Mouse (Mus musculus) embryonic facial prominence, embryonic 11.5 days (tissue): Measurements from ENCODE around the gene Unc5c. TPM values are rescaled to one million over a fixed set of nuclear protein-coding genes. Genes with fewer than 3 reads are reported as not detected.

Experiments used
- ATAC-seq: fragments of 200-750 bp; cut with Nextera tagmentation; replicated peaks from 2 replicates; pipeline ENCODE4 v1.8.0; 2017; ENCODE audit warnings: low read depth; ENCODE audit not compliant: insufficient number of reproducible peaks, low FRiP score, low TSS enrichment
- DNase-seq: peaks from one replicate; pipeline ENCODE4 v3.0.0-alpha.2; 2015; ENCODE audit warnings: low spot score
- H3K27ac ChIP-seq: fragments of 300-500 bp; sonication (generic); replicated peaks from 2 replicates; pipeline ENCODE4 v1.5.1; 2014; ENCODE audit warnings: mild to moderate bottlenecking, low read depth, low read length, control low read depth
- H3K27me3 ChIP-seq: fragments of 300-500 bp; sonication (generic); 2 replicates; pipeline ENCODE4 v1.6.1; 2014; ENCODE audit warnings: mild to moderate bottlenecking, low read length, moderate library complexity, mixed read lengths; ENCODE audit not compliant: control insufficient read depth, insufficient read depth
- H3K36me3 ChIP-seq: fragments of 300-500 bp; sonication (generic); replicated peaks from 2 replicates; pipeline ENCODE4 v1.6.1; 2014; ENCODE audit warnings: low read depth, mild to moderate bottlenecking, low read length, moderate library complexity, mixed read lengths; ENCODE audit not compliant: control insufficient read depth, insufficient read depth
- H3K4me1 ChIP-seq: fragments of 300-500 bp; sonication (generic); 2 replicates; pipeline ENCODE4 v1.6.1; 2014; ENCODE audit warnings: low read length, mixed read lengths; ENCODE audit not compliant: control insufficient read depth, insufficient read depth
- H3K4me2 ChIP-seq: fragments of 300-500 bp; sonication (generic); 2 replicates; pipeline ENCODE4 v1.6.1; 2014; ENCODE audit warnings: low read depth, mild to moderate bottlenecking, control low read depth, low read length, moderate library complexity
- H3K4me3 ChIP-seq: fragments of 300-500 bp; sonication (generic); 2 replicates; pipeline ENCODE4 v1.5.1; 2014; ENCODE audit warnings: low read depth, low read length, control low read depth
- H3K9ac ChIP-seq: fragments of 300-500 bp; sonication (generic); replicated peaks from 2 replicates; pipeline ENCODE4 v1.6.1; 2014; ENCODE audit warnings: mild to moderate bottlenecking, control low read depth, low read length
- H3K9me3 ChIP-seq: fragments of 300-500 bp; sonication (generic); replicated peaks from 2 replicates; pipeline ENCODE4 v1.6.1; 2016; ENCODE audit warnings: mild to moderate bottlenecking, low read length, inconsistent platforms, mixed read lengths; ENCODE audit not compliant: control insufficient read depth
- WGBS: fragments of 180-500 bp; shearing (Covaris S2); extraction: QIAGEN DNeasy Blood & Tissue Kit; methylation state at CpG from one replicate; pipeline ENCODE4 v1.1.7; 2014; 5-methylcytosine and 5-hydroxymethylcytosine counted together
- polyA plus RNA-seq: library from polyadenylated mRNA; unstranded; fragments of >200 nt; fragmentation: Nextera tagmentation; extraction: Ambion mirVana; gene quantifications from 2 replicates; pipeline ENCODE4 v1.2.1, GENCODE M21; 2014

The Unc5c gene
- polyA plus RNA-seq, 1 experiment from 2014 or later: 10.0 TPM

GRCm38 (mm10) chr3:141529599-141529998, 64.6 kb downstream of the Unc5c start:
- DNase-seq: no peak

GRCm38 (mm10) chr3:141533861-141534260, 68.8 kb downstream of the Unc5c start:
- Histone ChIP-seq H3K27ac (no peak overlapping the region), H3K4me1 (no peaks in the 10 kb centered on the region), H3K36me3 (no peaks in the 10 kb centered on the region), H3K9me3 (no peaks in the 10 kb centered on the region), H3K27me3 (no peaks in the 10 kb centered on the region), H3K9ac (no peak overlapping the region), H3K4me3 (no peak overlapping the region), H3K4me2 (no peak overlapping the region)
- no peak for ATAC-seq
- DNase-seq: no peak
- WGBS: 90% methylated on average over 5 of the region's 5 CpGs

More at GRCm38 (mm10) chr3:141529599-141529998, 64.6 kb downstream of the Unc5c start:
- no peaks in the 10 kb centered on the region for H3K27me3 ChIP-seq
- no peaks in the 10 kb centered on the region for H3K4me1 ChIP-seq
- no peak overlapping the region for H3K4me2 ChIP-seq
- ATAC-seq: no peak
- no peak overlapping the region for H3K9ac ChIP-seq
- H3K36me3 ChIP-seq: no peaks in the 10 kb centered on the region
- H3K4me3 ChIP-seq: no peak overlapping the region
- H3K27ac ChIP-seq: no peak overlapping the region
- H3K9me3 ChIP-seq: no peaks in the 10 kb centered on the region

GRCm38 (mm10) chr3:141536857-141537256, 71.8 kb downstream of the Unc5c start:
- H3K27me3 ChIP-seq: no peaks in the 10 kb centered on the region
- no peak overlapping the region for H3K27ac ChIP-seq
- no peaks in the 10 kb centered on the region for H3K4me1 ChIP-seq
- no peak overlapping the region for H3K4me2 ChIP-seq
- ATAC-seq: no peak
- no peaks in the 10 kb centered on the region for H3K36me3 ChIP-seq
- H3K9me3 ChIP-seq: no peaks in the 10 kb centered on the region
- no peak for DNase-seq
- WGBS: 65% methylated on average over 5 of the region's 5 CpGs
- no peak overlapping the region for H3K9ac ChIP-seq
- H3K4me3 ChIP-seq: no peak overlapping the region

GRCm38 (mm10) chr3:141538120-141538519, 73.1 kb downstream of the Unc5c start:
- no peak for DNase-seq
- H3K9me3 ChIP-seq: no peaks in the 10 kb centered on the region
- WGBS: 83% methylated on average over 1 of the region's 1 CpGs
- no peak overlapping the region for H3K27ac ChIP-seq
- H3K27me3 ChIP-seq: no peaks in the 10 kb centered on the region
- no peak overlapping the region for H3K9ac ChIP-seq
- H3K4me3 ChIP-seq: no peak overlapping the region
- no peaks in the 10 kb centered on the region for H3K36me3 ChIP-seq
- H3K4me1 ChIP-seq: no peaks in the 10 kb centered on the region
- no peak for ATAC-seq
- H3K4me2 ChIP-seq: no peak overlapping the region

- Histone ChIP-seq H3K4me3 (no peak overlapping the region), H3K9ac (no peak overlapping the region), H3K4me2 (no peak overlapping the region), H3K4me1 (no peaks in the 10 kb centered on the region), H3K27ac (no peak overlapping the region), H3K9me3 (no peaks in the 10 kb centered on the region), H3K27me3 (no peaks in the 10 kb centered on the region), H3K36me3 (no peaks in the 10 kb centered on the region)
- ATAC-seq: no peak
- DNase-seq: no peak
- 65% methylated on average over 7 of the region's 7 CpGs for WGBS
Observed at GRCm38 (mm10) chr3:141540749-141541148, 75.7 kb downstream of the Unc5c start.

- H3K27me3 ChIP-seq: no peaks in the 10 kb centered on the region
- H3K9me3 ChIP-seq: no peaks in the 10 kb centered on the region
- H3K4me1 ChIP-seq: no peaks in the 10 kb centered on the region
- no peak overlapping the region for H3K4me2 ChIP-seq
- H3K4me3 ChIP-seq: no peak overlapping the region
- no peaks in the 10 kb centered on the region for H3K36me3 ChIP-seq
- no peak overlapping the region for H3K27ac ChIP-seq
- H3K9ac ChIP-seq: no peak overlapping the region
- DNase-seq: peak; percentile 52
- ATAC-seq: 0 out of 2 replicates have a peak, but pooled peaks have one; percentile 23
- WGBS: 33% methylated on average over 5 of the region's 5 CpGs
Observed at GRCm38 (mm10) chr3:141547341-141547814, 82.4 kb downstream of the Unc5c start.

GRCm38 (mm10) chr3:141549661-141550060, 84.6 kb downstream of the Unc5c start:
- Histone ChIP-seq H3K36me3 (no peaks in the 10 kb centered on the region), H3K4me1 (no peaks in the 10 kb centered on the region), H3K27me3 (no peaks in the 10 kb centered on the region), H3K9ac (no peak overlapping the region), H3K4me2 (no peak overlapping the region), H3K9me3 (no peaks in the 10 kb centered on the region), H3K4me3 (no peak overlapping the region), H3K27ac (0 out of 2 replicates have a peak overlapping the region, but pooled peaks have one; percentile 28)
- DNase-seq (peak; percentile 52), ATAC-seq (0 out of 2 replicates have a peak, but pooled peaks have one; percentile 62)
- 17% methylated on average over 3 of the region's 3 CpGs for WGBS

GRCm38 (mm10) chr3:141552960-141553359, 87.9 kb downstream of the Unc5c start:
- WGBS: 90% methylated on average over 1 of the region's 1 CpGs
- no peak overlapping the region for H3K27ac ChIP-seq
- no peaks in the 10 kb centered on the region for H3K9me3 ChIP-seq
- no peak overlapping the region for H3K4me3 ChIP-seq
- H3K36me3 ChIP-seq: no peaks in the 10 kb centered on the region
- ATAC-seq (no peak), DNase-seq (no peak)
- H3K4me2 ChIP-seq: no peak overlapping the region
- no peaks in the 10 kb centered on the region for H3K4me1 ChIP-seq
- H3K9ac ChIP-seq: no peak overlapping the region
- no peaks in the 10 kb centered on the region for H3K27me3 ChIP-seq
